Mouse (Mus musculus) neutrophil, adult 5-6 weeks (primary cell): Measurements from ENCODE around the gene Hif1an. TPM values are rescaled to one million over a fixed set of nuclear protein-coding genes. Genes with fewer than 3 reads are reported as not detected.

Experiments used
- ATAC-seq: fragments of 151-379, 151-347 bp; 2 replicates; pipeline ENCODE4 v1.8.0; 2017; ENCODE audit warnings: mild to moderate bottlenecking, moderate TSS enrichment; ENCODE audit not compliant: insufficient number of reproducible peaks, poor library complexity, low FRiP score, severe bottlenecking; ENCODE audit errors: extremely low read depth
- total RNA-seq: library from RNA; stranded (forward); fragments of 200-1000 nt; gene quantifications from 2 replicates; pipeline ENCODE4 v1.2.3, GENCODE M21; 2017

The Hif1an gene
- total RNA-seq, 1 experiment from 2014 or later: 24.9 TPM

GRCm38 (mm10) chr19:44554490-44554860, 8.2 kb upstream of the Hif1an start:
- ATAC-seq: no peak

- ATAC-seq: peak; percentile 90
These were observed 7.6 kb upstream of the Hif1an start, which contains the start of gene Ndufb8 for GRCm38 (mm10) chr19:44554861-44555590. TSS of gene Ndufb8 (minus strand) at chr19:44555440.

GRCm38 (mm10) chr19:44564006-44564405, 1.4 kb downstream of the Hif1an start:
- ATAC-seq: no peak

- ATAC-seq: no peak
These were observed 5.1 kb downstream of the Hif1an start for GRCm38 (mm10) chr19:44567763-44568162.

- no peak for ATAC-seq
These were observed 13.6 kb downstream of the Hif1an start for GRCm38 (mm10) chr19:44576275-44576674.

GRCm38 (mm10) chr19:44578038-44578437, 15.4 kb downstream of the Hif1an start:
- no peak for ATAC-seq

- ATAC-seq: no peak
These were observed 19.5 kb downstream of the Hif1an start for GRCm38 (mm10) chr19:44582103-44582502.

- ATAC-seq: peak; percentile 83
These were observed 20.1 kb downstream of the Hif1an start for GRCm38 (mm10) chr19:44582638-44583309.

GRCm38 (mm10) chr19:44588036-44588435, 25.4 kb downstream of the Hif1an start:
- ATAC-seq: no peak

GRCm38 (mm10) chr19:44589591-44590223, 27.1 kb downstream of the Hif1an start:
- no peak for ATAC-seq

- no peak; the same call in 1 of the 2 replicates for ATAC-seq
These were observed 28.3 kb downstream of the Hif1an start for GRCm38 (mm10) chr19:44590992-44591391.

GRCm38 (mm10) chr19:44591638-44592037, 29.0 kb downstream of the Hif1an start:
- ATAC-seq: no peak

GRCm38 (mm10) chr19:44594180-44594579, 31.5 kb downstream of the Hif1an start:
- no peak for ATAC-seq

- ATAC-seq: no peak
These were observed 55.5 kb downstream of the Hif1an start for GRCm38 (mm10) chr19:44618166-44618565.

Other genes with a start within 250 kb of the Hif1an start
- gene Scd4, start 229.8 kb upstream of the Hif1an start, total RNA-seq: 0.12 and 1.0 TPM in 2 replicates
- 296 and 305 TPM in 2 replicates for gene Scd1, start 155.0 kb upstream of the Hif1an start, total RNA-seq
- not detected in 2 replicates for gene Wnt8b, start 69.4 kb upstream of the Hif1an start, total RNA-seq
- 1.8 and 2.1 TPM in 2 replicates for gene Sec31b, start 17.0 kb upstream of the Hif1an start, total RNA-seq
- 7.1 and 11.0 TPM in 2 replicates for gene Gm20538, start 10.0 kb upstream of the Hif1an start, total RNA-seq
- gene Ndufb8, start 7.4 kb upstream of the Hif1an start, total RNA-seq: 71.2 and 115 TPM in 2 replicates
- not detected in 2 replicates for gene Pax2, start 193.2 kb downstream of the Hif1an start, total RNA-seq